Mouse (Mus musculus) stomach, embryonic 16.5 days (tissue): ENCODE measurements at regions not wholly inside any gene's neighbourhood (a gene's known extent, or its start where the extent isn't known, plus 50 kb on each side); places are given as distances from the start of the nearest gene placed in this dataset.

Experiments
- ATAC-seq: fragments of 200-750 bp; cut with Nextera tagmentation; 2 replicates; pipeline ENCODE4 v1.8.0; 2017; ENCODE audit warnings: moderate number of reproducible peaks, moderate TSS enrichment; ENCODE audit not compliant: insufficient read depth, low FRiP score
- H3K27ac ChIP-seq: fragments of 300-500 bp; sonication (generic); 2 replicates; pipeline ENCODE4 v1.5.1; 2014; ENCODE audit warnings: low read length
- H3K27me3 ChIP-seq: fragments of 300-500 bp; sonication (generic); 2 replicates; pipeline ENCODE4 v1.6.1; 2014; ENCODE audit warnings: low read length, control low read depth, mixed read lengths; ENCODE audit not compliant: control insufficient read depth, insufficient read depth
- H3K36me3 ChIP-seq: fragments of 300-500 bp; sonication (generic); 2 replicates; pipeline ENCODE4 v1.6.1; 2014; ENCODE audit warnings: low read length; ENCODE audit not compliant: control insufficient read depth, insufficient read depth
- H3K4me1 ChIP-seq: fragments of 300-500 bp; sonication (generic); 2 replicates; pipeline ENCODE4 v1.6.1; 2014; ENCODE audit warnings: low read length, control low read depth, mixed read lengths; ENCODE audit not compliant: control insufficient read depth, insufficient read depth
- H3K4me2 ChIP-seq: fragments of 300-500 bp; sonication (generic); 2 replicates; pipeline ENCODE4 v1.6.1; 2014; ENCODE audit warnings: low read depth, low read length, mixed read lengths
- H3K4me3 ChIP-seq: fragments of 300-500 bp; sonication (generic); replicated peaks from 2 replicates; pipeline ENCODE4 v1.5.1; 2014; ENCODE audit warnings: mild to moderate bottlenecking, low read length
- H3K9ac ChIP-seq: fragments of 300-500 bp; sonication (generic); 2 replicates; pipeline ENCODE4 v1.6.1; 2014; ENCODE audit warnings: low read length
- H3K9me3 ChIP-seq: fragments of 300-500 bp; sonication (generic); replicated peaks from 2 replicates; pipeline ENCODE4 v1.6.1; 2016; ENCODE audit warnings: low read length, control low read depth; ENCODE audit not compliant: control insufficient read depth
- WGBS: fragments of 180-500 bp; shearing (Covaris S2); extraction: QIAGEN DNeasy Blood & Tissue Kit; methylation state at CpG from one replicate; pipeline ENCODE4 v1.1.7; 2014; 5-methylcytosine and 5-hydroxymethylcytosine counted together

GRCm38 (mm10) chr4:47933526-47933925, 111.4 kb upstream of the Nr4a3 start:
- Histone ChIP-seq H3K4me3 (no peak overlapping the region), H3K4me2 (no peak overlapping the region), H3K27ac (no peak overlapping the region), H3K9ac (no peak overlapping the region), H3K36me3 (no peaks in the 10 kb centered on the region), H3K9me3 (peaks cover 7% of the 10 kb centered on the region; the same call in 1 of the 2 replicates), H3K27me3 (no peaks in the 10 kb centered on the region), H3K4me1 (no peaks in the 10 kb centered on the region)
- ATAC-seq, result no peak
- WGBS, result 96% methylated on average over 1 of the region's 1 CpGs

- WGBS, result 85% methylated on average over 3 of the region's 3 CpGs
- no peak overlapping the region for H3K4me3 ChIP-seq
- H3K4me2 ChIP-seq, result no peak overlapping the region
- H3K9me3 ChIP-seq, result peaks cover 4% of the 10 kb centered on the region; the same call in 1 of the 2 replicates
- no peak overlapping the region for H3K27ac ChIP-seq
- H3K36me3 ChIP-seq, result no peaks in the 10 kb centered on the region
- H3K9ac ChIP-seq, result no peak overlapping the region
- H3K27me3 ChIP-seq, result no peaks in the 10 kb centered on the region
- H3K4me1 ChIP-seq, result no peaks in the 10 kb centered on the region
- no peak for ATAC-seq
Observed at GRCm38 (mm10) chr4:47935547-47935946, 109.4 kb upstream of the Nr4a3 start.

- Histone ChIP-seq H3K27ac (peak overlapping the region; percentile 25; the same call in 1 of the 2 replicates), H3K36me3 (no peaks in the 10 kb centered on the region), H3K9ac (no peak overlapping the region), H3K9me3 (peaks cover 4% of the 10 kb centered on the region; the same call in 1 of the 2 replicates), H3K4me1 (no peaks in the 10 kb centered on the region), H3K4me2 (no peak overlapping the region), H3K27me3 (no peaks in the 10 kb centered on the region), H3K4me3 (no peak overlapping the region)
- WGBS, result 54% methylated on average over 7 of the region's 7 CpGs
- peak; percentile 72 for ATAC-seq
Observed at GRCm38 (mm10) chr4:47936470-47937125, 108.4 kb upstream of the Nr4a3 start.

DNA sequence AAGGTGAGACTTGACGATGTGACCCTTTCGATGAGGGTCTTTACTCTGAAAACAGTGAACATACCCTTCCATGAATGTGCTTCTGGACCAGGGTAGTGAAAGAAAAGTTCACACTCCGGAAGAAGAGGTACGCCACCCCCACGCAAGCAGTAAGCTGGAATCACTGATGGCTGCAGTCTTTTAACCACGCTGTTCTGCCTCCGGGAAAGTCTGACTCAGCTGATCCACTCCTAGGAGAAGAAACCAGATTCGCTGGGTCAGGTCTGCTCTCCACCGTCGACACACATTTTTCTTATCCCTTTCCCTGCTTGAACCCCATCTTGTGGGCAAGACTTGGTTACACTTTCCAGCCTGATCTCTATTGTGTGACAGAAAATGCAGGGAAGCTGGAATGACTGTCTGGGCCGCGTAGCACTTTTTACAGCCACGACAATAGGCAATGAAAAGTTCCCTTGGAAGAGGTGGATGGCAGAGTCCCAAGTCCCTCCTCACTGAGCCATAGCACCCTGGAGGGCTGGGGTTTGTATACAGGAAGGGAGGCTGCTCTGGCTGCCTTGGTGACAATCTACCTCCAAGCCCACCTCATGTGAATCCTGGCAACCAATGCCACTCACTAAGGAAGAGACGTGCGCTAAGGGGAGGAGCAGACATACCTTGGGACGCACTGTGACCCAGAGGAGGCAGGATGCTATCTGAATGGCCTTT, 96.9 kb upstream of the Nr4a3 start:
- Histone ChIP-seq H3K4me3 (no peak overlapping the region), H3K4me1 (no peaks in the 10 kb centered on the region), H3K27me3 (no peaks in the 10 kb centered on the region), H3K27ac (no peak overlapping the region), H3K9ac (no peak overlapping the region), H3K36me3 (no peaks in the 10 kb centered on the region), H3K9me3 (no peaks in the 10 kb centered on the region), H3K4me2 (no peak overlapping the region)
- WGBS, result 64% methylated on average over 16 of the region's 16 CpGs
- no peak for ATAC-seq

- H3K9ac ChIP-seq, result no peak overlapping the region
- no peak overlapping the region for H3K4me3 ChIP-seq
- no peak overlapping the region for H3K27ac ChIP-seq
- WGBS, result 42% methylated on average over 8 of the region's 8 CpGs
- H3K4me1 ChIP-seq, result no peaks in the 10 kb centered on the region
- H3K27me3 ChIP-seq, result no peaks in the 10 kb centered on the region
- no peaks in the 10 kb centered on the region for H3K9me3 ChIP-seq
- H3K36me3 ChIP-seq, result no peaks in the 10 kb centered on the region
- no peak overlapping the region for H3K4me2 ChIP-seq
- no peak for ATAC-seq
Observed at GRCm38 (mm10) chr4:47948789-47949188, 96.2 kb upstream of the Nr4a3 start.

GRCm38 (mm10) chr4:47954576-47955305, 90.2 kb upstream of the Nr4a3 start:
- H3K27ac ChIP-seq, result no peak overlapping the region
- H3K4me2 ChIP-seq, result no peak overlapping the region
- no peak overlapping the region for H3K4me3 ChIP-seq
- ATAC-seq, result no peak
- no peaks in the 10 kb centered on the region for H3K9me3 ChIP-seq
- no peaks in the 10 kb centered on the region for H3K4me1 ChIP-seq
- H3K36me3 ChIP-seq, result no peaks in the 10 kb centered on the region
- H3K9ac ChIP-seq, result no peak overlapping the region
- H3K27me3 ChIP-seq, result no peaks in the 10 kb centered on the region
- WGBS, result 70% methylated on average over 15 of the region's 15 CpGs

DNA sequence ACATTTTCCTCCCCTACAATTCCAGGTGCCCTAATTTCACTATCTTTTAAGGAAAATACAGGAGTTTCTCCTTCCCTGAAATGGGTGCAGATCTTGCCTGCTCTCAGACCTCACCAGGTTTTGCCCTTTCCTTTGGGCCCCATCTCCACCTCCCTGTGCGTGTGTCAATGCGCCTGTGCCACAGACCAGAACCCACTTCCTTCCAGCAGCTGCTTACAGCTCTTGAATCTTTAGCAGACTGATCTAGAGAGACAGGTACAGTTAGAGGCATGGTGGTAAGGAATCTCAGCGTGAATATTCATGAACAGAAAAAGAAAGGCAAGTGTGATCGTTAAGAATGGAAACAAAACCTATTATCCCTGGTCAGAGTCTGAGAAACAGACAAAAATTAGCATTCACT, 80.3 kb upstream of the Nr4a3 start:
- no peak overlapping the region for H3K4me2 ChIP-seq
- H3K27me3 ChIP-seq, result no peaks in the 10 kb centered on the region
- no peaks in the 10 kb centered on the region for H3K4me1 ChIP-seq
- no peak overlapping the region for H3K9ac ChIP-seq
- no peak overlapping the region for H3K4me3 ChIP-seq
- no peaks in the 10 kb centered on the region for H3K9me3 ChIP-seq
- no peak for ATAC-seq
- 79% methylated on average over 4 of the region's 4 CpGs for WGBS
- no peak overlapping the region for H3K27ac ChIP-seq
- no peaks in the 10 kb centered on the region for H3K36me3 ChIP-seq

DNA sequence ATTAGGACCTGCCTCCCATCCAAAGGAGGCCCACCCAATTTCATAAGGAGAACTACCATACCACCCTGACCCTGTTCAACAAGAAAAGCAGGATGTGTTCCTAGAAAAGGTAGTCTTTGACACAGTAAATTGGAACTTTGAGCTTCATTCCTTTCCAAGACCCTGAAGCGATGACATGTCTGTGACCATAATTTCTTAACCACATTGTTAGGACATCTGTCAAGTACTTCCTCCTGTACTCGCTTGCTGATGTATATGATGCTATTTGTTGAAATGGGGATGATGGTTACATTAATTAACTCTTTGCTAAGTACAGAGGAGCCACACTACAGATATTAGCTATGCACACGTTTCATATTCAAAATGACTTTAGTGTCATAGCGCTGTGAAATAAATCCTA, 73.1 kb upstream of the Nr4a3 start:
- Histone ChIP-seq H3K9ac (no peak overlapping the region), H3K27ac (no peak overlapping the region), H3K36me3 (no peaks in the 10 kb centered on the region), H3K4me2 (no peak overlapping the region), H3K4me3 (no peak overlapping the region), H3K27me3 (no peaks in the 10 kb centered on the region), H3K4me1 (no peaks in the 10 kb centered on the region), H3K9me3 (no peaks in the 10 kb centered on the region)
- no peak for ATAC-seq
- 78% methylated on average over 4 of the region's 4 CpGs for WGBS
